Mouse (Mus musculus) limb, embryonic 13.5 days (tissue): ENCODE measurements at regions not wholly inside any gene's neighbourhood (a gene's known extent, or its start where the extent isn't known, plus 50 kb on each side); places are given as distances from the start of the nearest gene placed in this dataset.

Source experiments
- ATAC-seq: fragments of 200-750 bp; cut with Nextera tagmentation; 2 replicates; pipeline ENCODE4 v1.8.0; 2017; ENCODE audit warnings: low read depth, moderate number of reproducible peaks, moderate TSS enrichment; ENCODE audit not compliant: low FRiP score
- H3K27ac ChIP-seq: fragments of 300-500 bp; sonication (generic); 2 replicates; pipeline ENCODE4 v1.5.1; 2015; ENCODE audit warnings: inconsistent platforms, mild to moderate bottlenecking, moderate library complexity
- H3K27me3 ChIP-seq: fragments of 300-500 bp; sonication (generic); 2 replicates; pipeline ENCODE4 v1.6.1; 2015; ENCODE audit warnings: mild to moderate bottlenecking, inconsistent platforms
- H3K36me3 ChIP-seq: fragments of 300-500 bp; sonication (generic); 2 replicates; pipeline ENCODE4 v1.6.1; 2015; ENCODE audit warnings: inconsistent platforms, mild to moderate bottlenecking, moderate library complexity
- H3K4me1 ChIP-seq: fragments of 300-500 bp; sonication (generic); 2 replicates; pipeline ENCODE4 v1.6.1; 2015; ENCODE audit warnings: inconsistent platforms
- H3K4me2 ChIP-seq: fragments of 300-500 bp; sonication (generic); replicated peaks from 2 replicates; pipeline ENCODE4 v1.6.1; 2015; ENCODE audit warnings: inconsistent platforms, mild to moderate bottlenecking, moderate library complexity
- H3K4me3 ChIP-seq: fragments of 300-500 bp; sonication (generic); 2 replicates; pipeline ENCODE4 v1.5.1; 2015; ENCODE audit warnings: moderate library complexity, mild to moderate bottlenecking, inconsistent platforms
- H3K9ac ChIP-seq: fragments of 300-500 bp; sonication (generic); 2 replicates; pipeline ENCODE4 v1.6.1; 2015; ENCODE audit warnings: mild to moderate bottlenecking, inconsistent platforms
- H3K9me3 ChIP-seq: fragments of 300-500 bp; sonication (generic); 2 replicates; pipeline ENCODE4 v1.6.1; 2016; ENCODE audit warnings: inconsistent platforms
- WGBS: fragments of 180-500 bp; shearing (Covaris S2); methylation state at CpG from one replicate; pipeline ENCODE4 v1.1.7; 2015; 5-methylcytosine and 5-hydroxymethylcytosine counted together

DNA sequence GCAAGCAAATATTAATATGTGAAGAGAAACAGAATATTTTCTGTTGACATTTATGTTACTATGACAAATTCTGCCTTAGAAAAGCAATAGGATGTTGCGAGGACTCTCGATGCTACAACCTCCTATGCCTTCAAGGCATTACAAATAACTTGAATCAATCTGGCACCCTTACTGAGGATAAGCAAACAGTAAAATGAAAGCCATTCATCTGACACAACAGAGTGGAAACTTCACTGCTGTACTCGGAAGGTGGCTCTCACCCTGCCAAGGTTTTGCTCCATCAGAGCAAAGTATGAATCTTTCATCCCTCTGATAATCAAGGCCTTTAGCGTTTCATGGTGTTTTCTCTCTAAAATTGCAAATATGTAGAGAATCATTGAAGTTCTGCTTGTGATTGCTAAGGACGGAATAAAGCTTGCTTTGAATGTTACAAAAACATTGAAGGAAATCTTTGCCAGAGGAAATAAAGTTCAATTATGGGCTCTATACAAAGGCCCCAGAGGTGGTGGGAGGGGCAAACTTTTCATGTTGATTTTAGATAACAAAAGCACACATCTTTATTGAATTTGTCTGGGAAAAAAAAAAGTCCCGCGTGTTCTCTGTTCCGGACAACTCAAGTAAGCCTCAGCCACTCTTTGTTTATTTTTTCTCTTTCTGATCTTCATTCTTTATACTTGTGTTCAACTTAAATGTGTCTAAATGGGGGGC is 56.3 kb upstream of the Frg1 start:
- Histone ChIP-seq H3K27ac (no peak overlapping the region), H3K4me3 (no peak overlapping the region), H3K4me1 (no peaks in the 10 kb centered on the region), H3K27me3 (no peaks in the 10 kb centered on the region), H3K36me3 (no peaks in the 10 kb centered on the region), H3K9me3 (no peaks in the 10 kb centered on the region), H3K9ac (no peak overlapping the region), H3K4me2 (no peak overlapping the region)
- 76% methylated on average over 8 of the region's 8 CpGs for WGBS
- ATAC-seq: no peak

DNA sequence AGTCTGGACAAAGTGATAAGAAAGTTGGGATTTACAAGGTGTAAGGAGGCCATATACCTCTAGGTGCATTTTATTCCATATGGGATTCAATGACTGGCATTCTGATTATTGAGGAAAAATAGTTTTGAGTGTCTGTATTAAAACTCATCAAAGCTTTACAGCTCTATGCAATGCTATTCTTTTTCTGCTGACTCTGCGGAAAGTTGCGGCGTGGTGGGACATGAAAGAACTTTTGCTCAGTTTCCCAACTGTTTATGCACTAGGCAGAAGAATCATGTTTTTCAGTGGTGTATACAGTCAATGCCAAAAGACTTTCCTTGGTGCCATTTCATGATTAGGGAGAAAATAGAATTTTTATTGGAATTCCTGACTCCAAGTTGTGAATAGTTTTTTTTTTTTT is 55.4 kb upstream of the Frg1 start:
- Histone ChIP-seq H3K4me3 (no peak overlapping the region), H3K9me3 (no peaks in the 10 kb centered on the region), H3K36me3 (no peaks in the 10 kb centered on the region), H3K27ac (no peak overlapping the region), H3K4me2 (no peak overlapping the region), H3K4me1 (no peaks in the 10 kb centered on the region), H3K27me3 (no peaks in the 10 kb centered on the region), H3K9ac (no peak overlapping the region)
- WGBS: 88% methylated on average over 3 of the region's 3 CpGs
- no peak for ATAC-seq
